Mouse (Mus musculus): ENCODE measurements around the gene Bcan. TPM values are rescaled to one million over a fixed set of nuclear protein-coding genes. Genes with fewer than 3 reads are reported as not detected.

The Bcan gene
- polyA plus RNA-seq, 1 experiment from 2014 or later, result not detected

GRCm38 (mm10) chr3:88010634-88011265 is 10.7 kb upstream of the Bcan start:
- Histone ChIP-seq H3K36me3 (no peaks in the 10 kb centered on the region), H3K4me3 (no peak overlapping the region), H3K27me3 (replicated peaks) (peaks cover 37% of the 10 kb centered on the region), H3K9ac (no peak overlapping the region), H3K4me1 (no peaks in the 10 kb centered on the region), H3K9me3 (replicated peaks) (peaks cover 4% of the 10 kb centered on the region), H3K27ac (no peak overlapping the region), H3K4me2 (no peak overlapping the region)
- no peak for ATAC-seq
- WGBS (ENCODE audit: insufficient replicate concordance), result 4% methylated on average over 6 of the region's 6 CpGs

GRCm38 (mm10) chr3:88005822-88006786 is 6.1 kb upstream of the Bcan start:
- Histone ChIP-seq H3K27ac (no peak overlapping the region), H3K27me3 (replicated peaks) (peaks cover 71% of the 10 kb centered on the region), H3K9me3 (replicated peaks) (peaks cover 4% of the 10 kb centered on the region), H3K4me3 (no peak overlapping the region), H3K36me3 (no peaks in the 10 kb centered on the region), H3K4me2 (no peak overlapping the region), H3K4me1 (no peaks in the 10 kb centered on the region), H3K9ac (no peak overlapping the region)
- WGBS (ENCODE audit: insufficient replicate concordance), result 60% methylated on average over 18 of the region's 18 CpGs
- no peak for ATAC-seq

- Histone ChIP-seq H3K36me3 (no peaks in the 10 kb centered on the region), H3K27me3 (replicated peaks) (peaks cover 92% of the 10 kb centered on the region), H3K4me1 (peaks cover 8% of the 10 kb centered on the region; the same call in 1 of the 2 replicates), H3K9me3 (replicated peaks) (peaks cover 4% of the 10 kb centered on the region), H3K4me2 (no peak overlapping the region), H3K4me3 (no peak overlapping the region), H3K9ac (no peak overlapping the region), H3K27ac (no peak overlapping the region)
- WGBS (ENCODE audit: insufficient replicate concordance), result 9% methylated on average over 17 of the region's 17 CpGs
- no peak for ATAC-seq
Measured at GRCm38 (mm10) chr3:88002291-88002976, 2.4 kb upstream of the Bcan start.

DNA sequence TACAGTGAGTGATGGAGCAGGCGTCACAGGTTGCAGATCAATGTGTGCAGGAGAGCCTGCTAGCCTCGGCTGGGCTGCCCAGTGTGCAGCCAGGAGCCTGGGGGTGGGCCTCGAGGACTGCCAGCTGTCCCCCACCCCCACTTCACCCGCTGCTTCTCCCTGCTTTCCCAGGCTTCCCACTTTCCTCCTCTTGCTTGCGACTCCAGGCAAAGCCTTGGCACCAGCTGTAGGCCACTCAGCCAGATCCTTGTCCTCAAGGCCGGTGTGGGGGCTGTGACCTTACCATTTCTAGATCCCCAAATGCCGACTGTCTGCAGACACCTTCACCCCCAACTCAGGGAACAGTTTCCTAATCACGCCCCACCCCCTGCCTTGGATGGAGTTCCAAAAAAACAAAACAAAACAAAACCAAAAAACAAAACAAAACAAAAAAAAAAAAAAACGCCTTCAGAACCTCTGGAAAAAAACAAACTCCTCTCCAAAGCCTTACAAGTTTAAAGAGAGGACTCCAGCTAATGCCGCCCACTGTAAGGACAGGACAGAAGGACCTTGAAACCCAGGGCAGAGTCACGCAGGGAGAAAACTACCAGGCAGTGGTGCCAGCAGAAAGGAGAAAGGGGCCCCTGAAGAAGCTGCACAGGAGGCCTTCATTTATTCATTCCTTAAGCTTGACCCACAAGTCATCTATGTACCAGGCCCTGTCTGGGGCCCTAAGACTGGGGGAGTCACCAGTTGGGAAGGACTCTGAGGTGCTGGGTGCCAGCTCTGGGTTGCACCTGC is 976 bp upstream of the Bcan start:
- H3K4me1 ChIP-seq, result peaks cover 16% of the 10 kb centered on the region
- H3K4me2 ChIP-seq, result no peak overlapping the region
- no peak overlapping the region for H3K4me3 ChIP-seq
- ATAC-seq, result no peak
- H3K9ac ChIP-seq, result no peak overlapping the region
- H3K27ac ChIP-seq, result no peak overlapping the region
- no peaks in the 10 kb centered on the region for H3K36me3 ChIP-seq
- peaks cover 99% of the 10 kb centered on the region for H3K27me3 ChIP-seq (replicated peaks)
- 15% methylated on average over 11 of the region's 11 CpGs for WGBS (ENCODE audit: insufficient replicate concordance)
- H3K9me3 ChIP-seq (replicated peaks), result peaks cover under 1% of the 10 kb centered on the region; the same call in 1 of the 2 replicates

DNA sequence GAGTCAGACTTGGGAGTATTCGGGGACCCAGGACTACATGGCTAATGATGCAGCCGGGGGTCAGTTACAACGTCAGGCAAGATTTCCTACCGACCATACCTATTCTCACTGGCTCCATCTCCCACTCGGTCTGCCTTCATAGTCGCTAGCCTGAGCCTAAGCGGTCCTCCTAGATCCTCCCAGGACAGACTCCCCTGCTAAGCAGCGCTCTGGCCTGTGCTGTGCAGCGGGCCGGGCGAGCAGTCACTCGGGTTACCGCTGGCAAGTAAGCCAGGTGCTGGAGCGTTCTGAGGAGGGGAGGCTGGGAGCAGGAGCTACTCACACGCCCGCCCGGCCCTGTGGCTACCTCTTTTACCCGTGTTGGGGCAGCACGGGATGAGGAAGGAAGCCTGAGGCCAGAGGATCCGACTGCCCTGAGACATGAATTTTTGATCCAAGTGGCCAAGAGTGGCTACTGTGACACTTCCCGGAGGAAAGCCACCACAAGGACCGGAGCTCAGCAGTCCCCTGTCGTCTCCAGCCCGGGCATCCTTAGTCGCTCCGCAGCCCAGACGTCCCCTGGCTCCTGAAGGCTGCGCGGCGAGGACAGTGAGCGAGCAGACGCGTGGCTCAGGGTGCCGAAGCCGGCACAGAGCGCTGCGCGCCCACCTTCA is 661 bp downstream of the Bcan start:
- Histone ChIP-seq H3K4me2 (peak overlapping the region; percentile 53; the same call in 1 of the 2 replicates), H3K9me3 (replicated peaks) (no peaks in the 10 kb centered on the region), H3K36me3 (no peaks in the 10 kb centered on the region), H3K4me1 (peaks cover 16% of the 10 kb centered on the region), H3K4me3 (peak overlapping the region; percentile 31; the same call in 1 of the 2 replicates), H3K27ac (no peak overlapping the region), H3K27me3 (replicated peaks) (peaks cover 100% of the 10 kb centered on the region), H3K9ac (no peak overlapping the region)
- 3% methylated on average over 38 of the region's 38 CpGs for WGBS (ENCODE audit: insufficient replicate concordance)
- ATAC-seq, result no peak

- H3K4me3 ChIP-seq, result no peak overlapping the region
- no peak for ATAC-seq
- H3K9me3 ChIP-seq (replicated peaks), result no peaks in the 10 kb centered on the region
- H3K36me3 ChIP-seq, result no peaks in the 10 kb centered on the region
- 7% methylated on average over 7 of the region's 7 CpGs for WGBS (ENCODE audit: insufficient replicate concordance)
- peaks cover 100% of the 10 kb centered on the region for H3K27me3 ChIP-seq (replicated peaks)
- no peak overlapping the region for H3K4me2 ChIP-seq
- peaks cover 16% of the 10 kb centered on the region for H3K4me1 ChIP-seq
- H3K9ac ChIP-seq, result no peak overlapping the region
- no peak overlapping the region for H3K27ac ChIP-seq
Measured at GRCm38 (mm10) chr3:87998747-87999146, 1.3 kb downstream of the Bcan start.

DNA sequence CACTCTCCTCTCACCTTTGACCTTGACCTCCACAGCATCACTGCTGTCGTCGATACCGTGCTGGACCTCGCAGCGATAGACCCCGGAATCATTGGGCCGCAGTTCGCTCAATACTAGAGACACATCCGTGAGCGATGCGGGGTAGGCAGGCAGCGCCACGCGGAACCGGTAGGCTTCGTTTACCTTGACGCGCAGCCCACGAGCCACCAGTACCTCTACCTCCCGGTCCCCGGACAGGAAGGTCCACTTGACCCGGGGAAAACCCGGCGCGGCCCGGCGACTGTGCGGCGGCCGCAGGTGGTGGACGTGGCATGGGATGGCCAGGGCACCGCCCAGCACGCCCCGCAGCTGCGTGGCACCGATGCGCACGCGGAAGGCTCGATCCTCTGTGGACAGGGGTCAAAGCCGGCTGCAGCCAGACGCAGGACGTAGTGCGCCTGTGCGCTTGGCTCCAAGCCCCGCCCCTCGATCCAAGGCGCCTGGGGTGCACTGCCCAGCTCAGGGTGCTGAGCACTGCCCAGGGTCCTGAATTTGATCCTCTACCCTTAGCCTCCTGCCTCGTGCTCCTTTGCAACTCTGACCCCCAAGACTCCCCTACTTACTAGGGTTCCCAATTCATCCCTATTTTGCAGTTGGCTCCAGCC is 2.9 kb downstream of the Bcan start:
- no peak for ATAC-seq
- WGBS (ENCODE audit: insufficient replicate concordance), result 1% methylated on average over 49 of the region's 49 CpGs
- peak overlapping the region; percentile 58 for H3K4me2 ChIP-seq

GRCm38 (mm10) chr3:87996401-87996800 is 3.6 kb downstream of the Bcan start:
- H3K36me3 ChIP-seq, result no peaks in the 10 kb centered on the region
- peaks cover 16% of the 10 kb centered on the region for H3K4me1 ChIP-seq
- peaks cover 100% of the 10 kb centered on the region for H3K27me3 ChIP-seq (replicated peaks)
- WGBS (ENCODE audit: insufficient replicate concordance), result 4% methylated on average over 15 of the region's 15 CpGs
- ATAC-seq, result no peak
- no peak overlapping the region for H3K9ac ChIP-seq
- H3K27ac ChIP-seq, result no peak overlapping the region
- H3K9me3 ChIP-seq (replicated peaks), result no peaks in the 10 kb centered on the region
- peak overlapping the region; percentile 33; the same call in 1 of the 2 replicates for H3K4me3 ChIP-seq
- H3K4me2 ChIP-seq, result no peak overlapping the region

More for the DNA sequence above, 2.9 kb downstream of the Bcan start:
- no peak overlapping the region for H3K9ac ChIP-seq
- no peaks in the 10 kb centered on the region for H3K9me3 ChIP-seq (replicated peaks)
- H3K36me3 ChIP-seq, result no peaks in the 10 kb centered on the region
- H3K27me3 ChIP-seq (replicated peaks), result peaks cover 100% of the 10 kb centered on the region
- no peak overlapping the region for H3K27ac ChIP-seq
- H3K4me1 ChIP-seq, result peaks cover 16% of the 10 kb centered on the region
- peak overlapping the region; percentile 33 for H3K4me3 ChIP-seq

- Histone ChIP-seq H3K4me1 (peaks cover 16% of the 10 kb centered on the region), H3K27ac (no peak overlapping the region), H3K9me3 (replicated peaks) (no peaks in the 10 kb centered on the region), H3K36me3 (no peaks in the 10 kb centered on the region), H3K4me2 (no peak overlapping the region), H3K27me3 (replicated peaks) (peaks cover 100% of the 10 kb centered on the region), H3K4me3 (no peak overlapping the region), H3K9ac (no peak overlapping the region)
- WGBS (ENCODE audit: insufficient replicate concordance), result 22% methylated on average over 11 of the region's 11 CpGs
- no peak for ATAC-seq
Measured at GRCm38 (mm10) chr3:87995331-87995730, 4.7 kb downstream of the Bcan start.

GRCm38 (mm10) chr3:87993436-87993835 is 6.6 kb downstream of the Bcan start:
- Histone ChIP-seq H3K27me3 (replicated peaks) (peaks cover 100% of the 10 kb centered on the region), H3K9ac (no peak overlapping the region), H3K4me3 (no peak overlapping the region), H3K4me1 (peaks cover 11% of the 10 kb centered on the region), H3K4me2 (no peak overlapping the region), H3K9me3 (replicated peaks) (no peaks in the 10 kb centered on the region), H3K27ac (no peak overlapping the region), H3K36me3 (no peaks in the 10 kb centered on the region)
- WGBS (ENCODE audit: insufficient replicate concordance), result 2% methylated on average over 4 of the region's 6 CpGs
- no peak for ATAC-seq

All from liver, embryonic 12.5 days (tissue).